Mouse (Mus musculus) natural killer cell, adult 2 months (primary cell): Measurements from ENCODE around the gene H2-T23.
"Not testable (repeated sequence)": the region's sequence is repeated elsewhere in the genome, so short reads cannot be mapped to it uniquely, and the experiment has no call there.

Source experiments
- DNase-seq, 2 experiments: peaks; one replicate each; pipeline ENCODE4 v3.0.0; 2022; ENCODE audit warnings: low spot score in 2 of 2

Gene H2-T23

DNA sequence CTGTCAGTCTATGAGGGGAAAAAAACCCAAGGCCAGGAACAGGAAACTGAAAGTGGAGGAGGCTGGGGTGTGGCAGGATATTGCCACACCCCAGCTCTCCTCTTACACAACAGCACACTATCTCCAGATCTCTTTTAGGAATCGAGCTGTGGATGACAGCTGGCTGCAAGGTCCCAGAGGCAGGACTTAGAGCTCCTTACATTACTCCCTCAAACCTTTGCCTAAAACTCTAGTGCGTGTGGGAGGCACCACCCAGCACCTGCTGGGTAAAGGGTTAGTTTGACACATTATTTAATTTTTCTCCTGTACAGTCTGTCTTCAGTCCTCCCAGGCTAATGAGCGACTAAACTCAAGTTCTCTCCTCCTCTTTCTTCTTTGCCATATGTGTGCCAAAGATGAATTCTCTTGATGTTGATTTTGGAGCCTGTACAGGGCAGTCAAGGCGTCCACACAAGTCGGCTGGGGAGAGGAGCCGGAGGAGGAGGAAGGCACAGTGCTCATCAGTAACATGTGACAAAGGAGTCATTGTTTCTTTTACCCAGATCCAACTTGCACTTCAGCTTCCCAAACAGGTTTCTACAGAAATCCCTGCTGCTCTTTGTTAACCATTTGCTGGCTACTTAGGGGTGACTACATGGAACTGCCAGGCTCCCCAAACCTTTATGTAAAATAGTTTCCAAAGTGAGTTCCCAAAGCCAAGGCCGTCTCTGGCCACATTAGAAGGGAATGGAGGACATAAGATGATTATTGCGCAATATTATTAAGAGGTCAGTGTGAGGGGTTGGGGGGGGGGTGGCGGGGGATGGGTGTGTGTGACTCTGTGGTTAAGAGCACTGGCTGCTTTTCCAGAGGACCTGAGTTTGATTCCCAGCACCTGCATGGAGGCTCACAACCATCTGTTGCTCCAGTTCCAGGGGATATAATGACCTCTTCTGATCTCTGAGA is 8.7 kb downstream of the H2-T23 start:
- DNase-seq = peak in 1 of 2 experiments; percentile 21

DNA sequence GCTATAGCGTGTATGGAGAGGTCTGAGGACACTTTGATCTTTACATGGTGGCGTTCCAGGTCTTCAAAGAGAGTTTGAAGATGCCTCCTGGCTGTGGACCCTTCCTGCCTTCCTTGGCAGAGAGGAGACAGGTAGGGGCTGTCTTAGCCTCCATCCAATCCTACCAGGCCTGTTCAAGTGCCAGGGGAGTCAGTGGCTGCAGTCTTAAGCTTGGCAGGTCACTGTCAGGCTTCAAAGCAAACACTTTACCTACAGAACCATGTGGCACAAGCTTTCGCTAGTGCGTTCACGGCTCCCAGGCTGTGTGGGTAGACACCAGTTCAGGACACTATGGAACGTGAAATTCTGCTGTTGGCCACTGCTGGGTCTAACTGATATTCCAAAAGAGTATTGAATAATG is 9.7 kb downstream of the H2-T23 start:
- no peak for DNase-seq

DNA sequence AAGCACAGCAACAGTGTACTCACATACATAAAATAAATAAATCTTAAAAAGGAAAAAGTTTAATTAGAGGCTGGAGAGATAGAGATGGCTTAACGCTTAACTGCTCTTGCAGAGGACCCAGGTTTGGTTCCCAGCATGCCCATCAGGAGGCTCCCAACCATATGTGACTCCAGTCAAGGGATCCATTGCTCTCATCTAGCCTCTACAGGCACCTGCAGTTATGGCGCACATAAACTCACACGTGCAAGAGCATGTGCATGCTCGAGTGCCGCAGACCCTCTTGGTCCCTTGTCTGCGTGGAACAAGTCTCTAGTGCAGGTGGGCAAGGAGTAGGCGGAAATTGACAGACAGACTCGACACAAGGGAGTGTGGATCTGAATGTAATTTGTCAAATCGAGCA is 10.6 kb downstream of the H2-T23 start:
- DNase-seq = no peak

DNA sequence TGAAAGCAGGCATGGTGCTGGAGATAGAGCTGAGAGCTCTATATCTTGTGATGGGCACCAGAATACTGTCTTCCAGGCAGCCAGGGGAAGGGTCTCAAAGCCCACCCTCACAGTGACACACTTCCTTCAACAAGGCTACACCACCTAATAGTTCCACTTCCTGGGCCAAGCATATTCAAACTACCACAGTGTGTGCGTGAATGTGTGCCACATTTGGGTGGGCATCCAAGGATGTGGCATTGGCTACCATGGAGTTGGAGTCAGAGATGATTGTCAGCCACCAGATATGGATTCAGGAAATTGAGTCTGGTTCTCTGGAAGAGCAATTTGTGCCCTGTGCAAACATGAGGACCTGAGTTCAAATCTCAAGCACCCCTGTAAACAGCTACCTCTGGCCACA is 11.3 kb downstream of the H2-T23 start:
- no peak for DNase-seq

DNA sequence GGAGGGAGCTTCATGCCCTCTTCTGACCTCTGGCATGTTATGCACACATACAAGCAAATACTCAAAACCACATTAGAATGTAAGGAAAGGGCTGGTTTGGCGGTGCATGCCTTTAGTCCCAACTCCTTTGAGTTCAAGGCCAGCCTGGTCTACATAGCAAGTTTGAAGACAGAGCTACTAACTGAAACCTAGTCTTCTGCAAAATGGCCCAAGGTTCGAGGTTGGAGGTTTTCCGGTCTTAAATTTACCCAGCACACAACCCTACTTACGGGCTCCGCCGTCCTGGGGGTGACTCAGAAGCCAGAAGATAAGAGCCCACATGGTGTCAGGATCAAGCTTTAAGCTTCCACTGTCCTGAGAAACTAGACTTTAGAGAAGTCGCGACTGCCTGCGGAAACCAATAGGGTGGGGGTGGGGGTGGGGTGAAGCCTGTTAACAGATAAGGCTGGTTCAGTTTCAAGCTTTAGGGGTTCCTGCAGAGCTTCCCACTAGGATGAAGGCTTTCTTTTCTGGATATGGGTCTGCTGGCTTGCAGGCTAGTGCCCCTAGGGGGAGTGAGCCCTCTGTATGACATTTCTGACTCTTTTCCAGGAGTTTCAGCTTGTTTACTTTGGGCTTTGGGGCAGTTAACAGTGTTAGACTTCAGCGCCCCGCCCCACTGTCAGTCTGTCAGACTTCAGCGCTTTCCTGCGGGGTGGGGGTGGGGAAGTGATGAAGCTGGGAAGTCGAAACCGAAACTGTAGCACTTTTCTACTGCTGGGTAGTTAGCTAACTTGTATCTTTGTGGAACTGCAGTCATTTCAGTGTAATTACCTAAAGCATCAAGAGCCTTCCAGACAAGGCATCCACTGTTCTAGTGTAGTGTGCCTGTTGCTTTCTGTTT is 12.2 kb downstream of the H2-T23 start, which contains the start of gene H2-T24:
Gene H2-T24, minus strand, starts transcription at position 370 of the 883 bp plus-strand sequence.
- DNase-seq = peak; percentile 80 to 86

DNA sequence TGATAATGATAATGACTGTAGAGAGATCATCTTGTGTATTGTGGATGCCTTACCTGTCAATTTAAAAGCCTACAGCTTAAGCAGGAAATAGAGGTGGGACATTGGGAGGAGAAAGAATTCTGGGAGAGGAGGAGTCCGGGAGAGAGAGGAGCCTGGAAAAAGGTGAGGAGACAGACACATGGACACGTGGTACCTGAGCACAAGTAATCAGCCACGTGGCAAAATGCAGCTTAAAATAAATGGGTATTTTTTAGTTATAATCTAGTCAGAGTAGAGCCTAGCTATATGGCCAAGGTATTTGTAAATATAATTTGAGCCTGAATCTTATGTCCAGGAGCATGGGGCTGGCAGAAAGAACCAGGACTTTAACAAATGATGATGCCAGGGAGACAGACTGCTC is 13.1 kb downstream of the H2-T23 start:
- DNase-seq = no peak

DNA sequence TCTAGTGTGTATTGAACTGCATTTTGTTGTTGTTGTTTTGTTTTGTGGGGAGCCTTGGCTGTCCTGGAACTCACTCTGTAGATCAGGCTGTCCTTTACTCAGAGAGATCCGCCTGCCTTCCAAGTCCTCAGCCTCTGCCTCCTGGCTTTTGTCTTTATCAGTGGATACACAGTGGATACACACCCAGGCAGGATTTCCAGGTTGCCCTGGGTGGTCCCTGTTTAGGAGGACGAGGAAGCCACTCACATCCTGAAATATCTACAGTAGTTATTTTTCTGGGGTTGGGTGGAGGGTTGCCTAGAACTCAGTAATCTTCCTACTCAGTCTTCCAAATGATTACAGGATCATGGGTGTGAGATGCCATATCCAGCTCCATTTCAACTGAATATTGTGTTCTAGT is 13.7 kb downstream of the H2-T23 start:
- DNase-seq = no peak

DNA sequence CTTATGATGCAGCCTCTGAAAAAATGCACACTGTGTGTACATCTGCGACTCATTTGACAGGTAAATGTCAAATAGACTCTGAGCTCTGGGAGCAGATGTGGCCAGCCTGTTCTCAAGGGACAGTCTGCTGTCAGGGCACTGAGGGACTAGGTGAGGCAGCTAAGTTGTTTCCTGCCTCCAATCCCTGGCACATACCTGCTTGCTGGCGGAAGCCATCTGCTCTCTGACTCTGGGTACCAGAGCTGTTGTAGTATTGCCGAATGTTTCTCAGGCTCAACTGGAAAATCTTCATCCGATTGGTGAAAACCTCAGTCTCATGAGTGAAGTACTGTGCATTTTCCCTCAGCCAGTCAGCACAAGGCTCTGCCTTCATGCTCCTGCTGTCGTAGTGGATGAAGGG is 15.6 kb downstream of the H2-T23 start:
- DNase-seq = no peak

DNA sequence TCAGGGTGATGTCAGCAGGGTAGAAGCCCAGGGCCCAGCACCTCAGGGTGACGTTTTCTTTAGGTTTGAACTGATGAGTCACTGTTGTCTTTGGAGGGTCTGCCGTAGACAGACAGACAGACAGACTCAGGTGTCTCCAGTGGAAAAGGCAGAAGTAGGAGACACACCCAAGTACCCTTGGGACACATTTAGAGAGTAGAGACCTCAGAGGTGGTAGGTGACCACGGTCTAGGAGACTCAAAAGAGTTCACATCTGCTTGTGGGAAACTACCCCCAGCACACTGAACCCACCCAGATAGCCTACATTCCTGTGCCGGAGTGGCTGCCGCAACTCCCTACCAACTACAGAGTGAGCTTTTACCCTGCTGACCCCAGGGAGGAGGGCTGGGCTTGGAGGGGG is 17.7 kb downstream of the H2-T23 start:
- DNase-seq = no peak

DNA sequence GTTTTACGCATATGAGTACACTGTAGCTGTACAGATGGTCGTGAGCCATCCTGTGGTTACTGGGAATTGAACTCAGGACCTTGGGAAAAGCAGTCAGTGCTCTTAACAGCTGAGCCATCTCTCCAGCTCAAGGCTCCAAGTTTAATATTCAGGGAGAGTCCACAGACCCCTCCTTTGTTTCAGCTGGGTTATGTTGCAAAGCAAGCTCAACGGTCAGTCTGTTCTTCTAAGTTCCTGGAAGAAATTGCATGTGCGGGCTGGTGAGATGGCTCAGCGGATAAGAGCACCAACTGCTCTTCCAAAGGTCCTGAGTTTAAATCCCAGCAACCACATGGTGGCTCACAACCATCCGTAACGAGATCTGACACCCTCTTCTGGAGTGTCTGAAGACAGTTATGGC is 28.2 kb downstream of the H2-T23 start:
- not testable (repeated sequence) for DNase-seq

DNA sequence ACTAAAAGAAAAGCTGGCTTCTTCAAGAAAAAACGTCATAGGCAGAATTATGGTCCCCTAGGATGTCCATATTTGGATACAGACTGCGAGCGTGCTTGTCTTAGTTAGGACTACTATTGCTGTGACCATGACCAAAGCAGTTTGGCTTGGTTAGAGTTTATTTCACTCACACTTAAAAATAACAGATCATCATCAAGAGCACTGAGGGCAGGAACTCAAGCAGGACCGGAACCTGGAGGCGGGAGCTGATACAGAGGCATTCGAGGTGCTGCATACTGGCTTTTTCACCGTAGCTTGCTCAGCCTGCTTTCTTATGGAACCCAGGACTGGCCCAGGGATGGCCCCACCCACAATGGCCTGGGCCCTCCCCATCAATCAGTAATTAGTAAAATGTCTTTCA is 29.3 kb downstream of the H2-T23 start:
- no peak for DNase-seq

DNA sequence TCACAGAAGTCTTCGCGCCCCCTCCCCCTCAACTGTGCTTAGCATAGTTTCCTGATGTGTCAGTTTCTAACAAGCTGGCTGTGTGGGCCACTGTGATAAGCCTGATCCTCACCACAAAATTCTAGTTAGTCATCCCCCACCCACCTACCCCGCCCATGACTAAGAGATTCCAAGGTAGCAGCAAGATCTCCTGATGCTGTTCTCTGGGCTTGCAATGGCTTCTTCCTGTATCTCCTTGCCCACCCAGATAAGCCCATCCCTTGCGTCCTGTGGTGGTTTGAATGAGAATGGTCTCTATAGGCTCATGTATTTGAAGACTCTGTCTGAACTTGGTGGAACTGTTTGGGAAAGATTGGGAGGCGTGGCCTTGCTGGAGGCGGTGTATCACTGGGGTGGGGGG is 30.7 kb downstream of the H2-T23 start:
- DNase-seq = peak; percentile 35 to 44

DNA sequence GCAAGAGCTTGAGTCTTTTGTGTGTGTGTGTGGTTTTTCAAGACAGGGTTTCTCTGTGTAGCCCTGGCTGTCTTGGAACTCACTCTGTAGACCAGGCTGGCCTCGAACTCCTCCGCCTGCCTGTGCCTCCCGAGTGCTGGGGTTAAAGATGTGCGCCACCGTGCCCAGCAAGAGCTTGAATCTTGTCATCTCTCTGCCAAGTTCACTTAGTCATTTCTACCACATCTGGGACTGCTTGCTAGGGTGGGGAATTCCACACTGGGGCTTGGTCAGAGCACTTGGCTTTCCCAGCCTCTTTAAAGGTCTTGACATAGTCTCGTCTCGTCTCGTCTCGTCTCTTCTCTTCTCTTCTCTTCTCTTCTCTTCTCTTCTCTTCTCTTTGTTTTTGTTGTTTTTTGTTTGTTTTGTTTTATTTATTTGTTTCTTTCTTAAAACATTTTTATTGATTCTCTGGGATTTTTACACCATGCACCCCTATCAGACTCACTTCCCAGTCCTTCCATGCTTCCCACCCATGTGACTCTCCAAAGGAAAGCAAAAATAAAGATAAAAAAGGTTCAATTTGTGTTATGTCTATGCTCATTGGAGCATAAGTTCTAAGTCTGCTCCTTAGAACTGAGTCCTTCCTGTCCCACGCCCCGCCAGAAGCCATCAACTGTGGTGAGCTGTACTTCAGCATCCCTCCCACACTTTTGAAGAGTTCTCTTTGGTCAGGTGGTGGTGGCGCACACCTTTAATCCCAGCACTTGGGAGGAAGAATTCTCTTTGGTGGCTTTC is 31.3 kb downstream of the H2-T23 start:
- peak; percentile 57 to 72 for DNase-seq

DNA sequence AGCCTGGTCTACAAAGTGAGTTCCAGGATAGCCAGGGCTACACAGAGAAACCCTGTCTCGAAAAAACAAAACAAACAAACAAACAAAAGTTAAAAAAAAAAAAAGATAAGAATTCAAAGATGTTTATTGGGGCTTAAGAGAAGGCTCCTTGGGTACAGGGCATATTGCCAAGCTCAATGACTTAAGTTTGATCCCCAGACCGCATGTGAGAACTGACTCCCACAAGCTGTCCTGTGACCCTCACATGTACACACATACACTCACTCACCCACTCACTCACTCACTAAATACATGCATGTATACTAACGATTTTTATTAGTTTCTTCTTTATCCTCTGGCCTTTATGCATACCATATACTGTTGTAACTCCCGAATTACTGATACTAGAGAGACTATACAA is 32.3 kb downstream of the H2-T23 start:
- peak in 1 of 2 experiments; percentile 26 for DNase-seq

DNA sequence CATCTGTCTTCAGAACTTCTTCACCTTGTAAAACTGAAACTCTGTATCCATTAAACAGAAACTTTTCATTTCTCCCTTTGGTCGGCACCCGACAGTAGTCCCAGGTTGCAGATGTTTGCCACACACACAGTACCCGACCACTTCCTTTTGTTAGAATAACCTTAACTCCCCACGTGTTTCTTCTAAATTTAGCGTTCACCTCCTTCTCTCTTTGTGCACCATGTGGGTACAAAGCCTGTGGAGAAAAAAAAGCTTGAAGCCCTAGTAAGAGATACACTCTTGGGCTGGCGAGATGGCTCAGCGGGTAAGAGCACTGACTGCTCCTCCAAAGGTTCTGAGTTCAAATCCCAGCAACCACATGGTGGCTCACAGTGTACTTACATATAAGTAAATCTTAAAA is 33.3 kb downstream of the H2-T23 start:
- DNase-seq = peak; percentile 72 to 78

DNA sequence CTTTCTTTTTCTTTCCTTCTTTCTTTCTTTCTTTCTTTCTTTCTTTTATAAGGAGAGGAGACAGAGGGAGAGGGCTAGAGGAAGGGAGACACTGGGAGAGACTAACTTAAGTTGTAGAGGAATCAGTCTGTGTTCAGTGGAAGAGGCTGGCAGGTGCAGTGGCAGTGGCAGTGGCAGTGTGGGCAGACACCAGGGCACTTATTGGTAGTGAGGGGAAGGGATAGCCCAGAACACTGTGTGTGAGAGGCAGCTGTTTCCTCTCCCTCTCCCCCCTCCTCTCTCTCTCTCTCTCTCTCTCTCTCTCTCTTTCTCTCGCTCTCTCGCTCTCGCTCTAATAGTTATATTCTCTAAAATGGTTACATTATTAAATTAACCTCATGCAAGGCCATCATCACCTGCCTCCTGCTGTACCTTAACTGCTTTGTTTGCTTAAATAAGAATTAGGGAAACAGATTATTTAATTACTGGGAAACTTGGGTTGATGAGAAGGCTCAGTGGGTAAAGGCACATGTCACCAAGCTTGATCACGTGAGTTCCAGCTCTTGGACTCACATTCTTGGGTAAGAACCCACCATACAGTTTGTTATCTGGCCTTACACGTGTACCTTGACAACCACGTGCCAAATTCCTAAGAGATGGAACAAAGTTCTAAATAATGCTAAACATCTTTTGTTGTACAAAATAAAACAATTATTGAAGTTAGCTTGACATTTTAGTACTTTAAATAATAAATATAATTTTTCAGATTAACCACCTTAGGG is 33.9 kb downstream of the H2-T23 start:
- peak in 1 of 2 experiments; percentile 44 for DNase-seq

DNA sequence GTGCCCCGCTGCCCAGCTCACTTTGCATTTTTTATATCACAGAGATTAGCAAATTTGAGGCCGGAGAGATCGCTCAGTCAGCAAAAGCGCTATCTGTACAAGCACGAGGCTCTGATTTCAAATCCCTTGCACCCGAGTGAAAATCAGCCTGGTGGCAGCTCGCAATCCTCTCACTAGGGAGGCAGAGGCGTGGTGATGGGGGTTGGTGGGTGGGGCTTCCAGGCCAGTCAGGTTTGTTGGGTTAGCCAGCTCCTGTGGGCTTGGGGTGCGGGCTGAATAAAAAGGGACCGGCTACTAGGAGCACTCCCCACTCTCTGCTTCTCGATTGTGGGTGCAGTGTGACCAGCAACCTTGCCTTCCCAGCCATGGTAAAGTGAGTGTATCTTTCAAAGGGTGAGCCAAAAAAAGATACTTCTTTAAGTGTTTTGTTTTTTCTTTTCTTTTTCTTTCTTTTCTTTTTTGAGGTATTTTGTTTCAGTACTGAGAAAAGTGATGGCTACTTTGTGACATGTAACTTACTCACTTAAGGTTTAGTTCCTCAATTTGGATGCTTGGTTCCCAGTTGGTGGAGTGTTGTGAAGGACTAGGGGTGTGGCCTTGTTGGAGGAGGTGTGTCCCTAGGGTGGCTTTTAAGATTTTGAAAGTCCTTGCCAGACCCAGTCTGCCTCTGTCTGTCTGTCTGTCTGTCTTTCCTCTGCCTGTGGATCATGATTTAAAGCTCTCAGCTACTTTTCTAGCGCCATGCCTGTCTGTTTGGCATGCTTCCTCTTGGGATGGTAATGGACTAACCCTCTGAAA is 34.7 kb downstream of the H2-T23 start:
- DNase-seq = peak in 1 of 2 experiments; percentile 72

DNA sequence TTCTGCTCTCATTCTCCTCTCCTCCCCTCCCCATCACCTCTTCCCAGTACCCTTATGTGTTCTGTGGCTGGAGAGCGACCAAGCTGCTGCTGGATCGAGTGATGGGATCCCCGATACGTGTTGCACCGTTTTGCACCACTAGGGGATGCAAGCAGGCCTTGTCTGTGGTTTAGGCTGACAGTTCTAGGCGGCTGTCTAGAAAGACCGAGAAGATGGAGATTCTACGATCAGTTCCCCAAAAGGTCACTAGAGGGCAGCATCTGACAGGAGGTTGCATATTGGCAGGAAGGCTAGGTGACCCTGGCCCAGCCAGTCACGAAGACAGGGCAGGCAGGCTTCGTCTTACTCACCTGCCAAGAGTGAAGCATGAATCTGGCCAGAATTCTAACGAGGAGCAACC is 35.7 kb downstream of the H2-T23 start:
- DNase-seq = peak; percentile 98 to 99

DNA sequence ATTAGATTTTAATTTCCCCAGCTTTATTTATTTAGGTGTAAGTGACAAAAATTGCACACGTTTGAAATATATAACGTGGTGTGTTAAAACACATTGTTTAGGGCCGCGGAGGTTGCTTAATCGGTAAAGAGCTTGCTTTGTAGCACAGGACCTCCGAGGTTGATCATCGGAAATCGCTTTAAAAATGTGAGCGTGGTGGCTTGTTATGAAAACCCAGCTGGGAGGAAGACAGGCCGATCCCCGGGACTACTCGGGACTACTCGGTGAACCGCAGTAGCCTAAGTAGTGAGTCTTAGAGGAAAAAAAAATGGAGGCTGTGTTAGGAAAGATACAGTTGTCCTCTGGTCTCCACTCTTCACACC is 37.8 kb downstream of the H2-T23 start:
- no peak for DNase-seq

DNA sequence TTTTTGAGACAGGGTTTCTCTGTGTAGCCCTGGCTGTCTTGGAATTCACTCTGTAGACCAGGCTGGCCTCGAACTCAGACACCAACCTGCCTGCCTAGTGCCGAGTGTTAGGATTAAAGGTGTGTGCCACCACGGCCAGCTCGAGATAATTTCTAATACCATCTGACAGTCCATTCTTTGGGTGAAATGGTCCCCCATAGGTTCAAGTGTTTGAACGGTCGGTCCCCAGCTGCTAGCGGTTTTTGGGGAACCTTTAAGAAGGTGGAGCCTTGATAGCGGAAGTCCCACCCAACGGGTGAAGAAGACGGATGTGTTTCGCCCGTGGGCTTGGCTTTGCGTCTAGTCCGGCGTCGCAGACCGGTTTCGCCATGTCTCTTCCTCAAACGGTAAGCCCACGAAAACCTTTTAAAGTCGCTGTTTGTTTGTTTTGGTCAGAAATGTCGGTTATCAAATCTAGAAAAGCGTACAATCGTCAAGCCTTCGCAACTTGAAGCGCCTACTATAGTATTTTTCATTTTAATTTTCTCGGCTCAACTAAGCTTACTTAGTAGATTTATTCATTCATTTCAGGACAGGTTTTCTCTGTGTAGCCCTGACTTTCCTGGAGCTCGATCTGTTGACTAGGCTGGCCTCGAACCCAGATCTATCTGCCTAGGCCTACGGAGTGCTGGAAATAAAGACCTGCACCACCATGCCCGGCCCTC is 38.3 kb downstream of the H2-T23 start:
- peak; percentile 74 to 78 for DNase-seq
